Mouse (Mus musculus): Measurements from ENCODE around the gene Glt6d1. TPM values are rescaled to one million over a fixed set of nuclear protein-coding genes. Genes with fewer than 3 reads are reported as not detected.

Glt6d1 gene
- polyA plus RNA-seq, 1 experiment from 2014 or later: not detected

- Histone ChIP-seq H3K27ac (ENCODE audit: low read depth, low read length) (no peak overlapping the region), H3K4me2 (no peak overlapping the region), H3K9ac (ENCODE audit: low read length) (no peak overlapping the region), H3K36me3 (ENCODE audit: control insufficient read depth, insufficient read depth, low read length) (no peaks in the 10 kb centered on the region), H3K9me3 (ENCODE audit: control insufficient read depth, low read length) (no peaks in the 10 kb centered on the region), H3K4me3 (ENCODE audit: low read depth, low read length) (no peak overlapping the region), H3K27me3 (ENCODE audit: control insufficient read depth, insufficient read depth, low read length) (no peaks in the 10 kb centered on the region), H3K4me1 (ENCODE audit: control insufficient read depth, insufficient read depth, low read length) (no peaks in the 10 kb centered on the region)
- 90% methylated on average over 1 of the region's 1 CpGs for WGBS
- ATAC-seq (ENCODE audit: low FRiP score): no peak
- DNase-seq (ENCODE audit: low spot score, missing footprints): no peak
Measured at GRCm38 (mm10) chr2:25754201-25754600, 61.4 kb downstream of the Glt6d1 start.

Other genes starting within 250 kb of the Glt6d1 start
- 1.4 and 2.2 TPM in 2 replicates for gene Mamdc4, start 241.0 kb downstream of the Glt6d1 start, polyA plus RNA-seq (2014; fragmentation: Nextera tagmentation; extraction: Ambion mirVana)
- gene Phpt1, start 240.6 kb downstream of the Glt6d1 start, polyA plus RNA-seq (2014; fragmentation: Nextera tagmentation; extraction: Ambion mirVana): 158 and 159 TPM in 2 replicates
- 0.07 and 0.10 TPM in 2 replicates for gene Ajm1, start 234.1 kb downstream of the Glt6d1 start, polyA plus RNA-seq (2014; fragmentation: Nextera tagmentation; extraction: Ambion mirVana)
- 49.2 and 51.2 TPM in 2 replicates for gene Rabl6, start 207.3 kb downstream of the Glt6d1 start, polyA plus RNA-seq (2014; fragmentation: Nextera tagmentation; extraction: Ambion mirVana)
- gene Ccdc183, start 198.2 kb downstream of the Glt6d1 start, polyA plus RNA-seq (2014; fragmentation: Nextera tagmentation; extraction: Ambion mirVana): 0.25 and 0.28 TPM in 2 replicates
- gene Tmem141, start 193.8 kb downstream of the Glt6d1 start, polyA plus RNA-seq (2014; fragmentation: Nextera tagmentation; extraction: Ambion mirVana): 17.9 and 19.1 TPM in 2 replicates
- gene Fcna, start 187.8 kb downstream of the Glt6d1 start, polyA plus RNA-seq (2014; fragmentation: Nextera tagmentation; extraction: Ambion mirVana): 1.3 and 1.6 TPM in 2 replicates
- not detected in 2 replicates for gene Lcn8, start 162.7 kb downstream of the Glt6d1 start, polyA plus RNA-seq (2014; fragmentation: Nextera tagmentation; extraction: Ambion mirVana)
- not detected in 2 replicates for gene Lcn5, start 157.9 kb downstream of the Glt6d1 start, polyA plus RNA-seq (2014; fragmentation: Nextera tagmentation; extraction: Ambion mirVana)
- gene Lcn6, start 139.1 kb downstream of the Glt6d1 start, polyA plus RNA-seq (2014; fragmentation: Nextera tagmentation; extraction: Ambion mirVana): not detected in 2 replicates
- gene Lcn10, start 133.1 kb downstream of the Glt6d1 start, polyA plus RNA-seq (2014; fragmentation: Nextera tagmentation; extraction: Ambion mirVana): not detected in 2 replicates
- gene Obp2a, start 115.8 kb downstream of the Glt6d1 start, polyA plus RNA-seq (2014; fragmentation: Nextera tagmentation; extraction: Ambion mirVana): not detected in 2 replicates
- gene Bmyc, start 109.1 kb downstream of the Glt6d1 start, polyA plus RNA-seq (2014; fragmentation: Nextera tagmentation; extraction: Ambion mirVana): 57.1 and 59.7 TPM in 2 replicates
- not detected in 2 replicates for gene Obp2b, start 78.8 kb downstream of the Glt6d1 start, polyA plus RNA-seq (2014; fragmentation: Nextera tagmentation; extraction: Ambion mirVana)
- not detected in 2 replicates for gene Lcn3, start 50.3 kb downstream of the Glt6d1 start, polyA plus RNA-seq (2014; fragmentation: Nextera tagmentation; extraction: Ambion mirVana)
- gene Lcn11, start 38.8 kb downstream of the Glt6d1 start, polyA plus RNA-seq (2014; fragmentation: Nextera tagmentation; extraction: Ambion mirVana): not detected in 2 replicates
- not detected in 2 replicates for gene Gm13539, start 33.6 kb downstream of the Glt6d1 start, polyA plus RNA-seq (2014; fragmentation: Nextera tagmentation; extraction: Ambion mirVana)
- not detected in 2 replicates for gene Lcn9, start 7.3 kb upstream of the Glt6d1 start, polyA plus RNA-seq (2014; fragmentation: Nextera tagmentation; extraction: Ambion mirVana)
- gene Sohlh1, start 31.4 kb upstream of the Glt6d1 start, polyA plus RNA-seq (2014; fragmentation: Nextera tagmentation; extraction: Ambion mirVana): not detected in 2 replicates
- 0.23 and 0.32 TPM in 2 replicates for gene Kcnt1, start 47.9 kb upstream of the Glt6d1 start, polyA plus RNA-seq (2014; fragmentation: Nextera tagmentation; extraction: Ambion mirVana)
- 34.4 and 46.8 TPM in 2 replicates for gene Camsap1, start 167.4 kb upstream of the Glt6d1 start, polyA plus RNA-seq (2014; fragmentation: Nextera tagmentation; extraction: Ambion mirVana)
- 96.1 and 101 TPM in 2 replicates for gene Ubac1, start 205.9 kb upstream of the Glt6d1 start, polyA plus RNA-seq (2014; fragmentation: Nextera tagmentation; extraction: Ambion mirVana)